In the genomic region with DNA sequence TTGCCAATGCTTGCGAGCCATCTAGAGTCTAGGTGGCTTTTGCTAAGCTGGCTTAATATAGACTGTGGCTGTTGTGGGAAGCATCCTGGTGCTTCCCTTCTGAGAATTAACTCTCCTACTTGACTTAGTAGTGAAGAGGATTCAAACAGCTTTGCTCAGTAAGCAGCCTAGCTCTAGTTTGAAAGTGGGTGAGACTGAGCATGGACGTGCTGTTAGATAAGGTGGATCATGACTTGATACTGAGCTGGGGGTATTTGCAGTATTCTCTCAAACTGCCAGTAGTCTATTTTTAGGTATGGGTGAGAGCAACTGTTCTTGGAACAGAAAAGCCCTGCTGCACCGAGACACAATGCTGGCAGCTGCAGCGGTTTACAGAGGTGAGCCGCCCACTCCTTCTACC, we compare ENCODE assay signal across 20 mouse cellular contexts. TPM values are rescaled to one million over a fixed set of nuclear protein-coding genes. Genes with fewer than 3 reads are reported as not detected.
DNase-seq lines count a peak whose midpoint lies in the region; ATAC-seq and TF ChIP-seq lines count a peak whose summit lies in the region.
"Had no signal": no experiment of that assay in that cellular context is flagged by ENCODE, and none has a peak within 500 bp of the region (broad histone marks: within the 10 kb centered on the region; RNA-seq: fewer than 3 reads in every experiment).

No protein-coding gene starts in this region.

- WGBS in heart, adult 2 months, result 53% methylated on average over 5 of the region's 5 CpGs
- WGBS in heart, embryonic 10.5 days, result 49% methylated on average over 5 of the region's 5 CpGs
- WGBS in liver, embryonic 14.5 days (ENCODE audit: insufficient replicate concordance), result 39% methylated on average over 5 of the region's 5 CpGs
- 92% methylated on average over 5 of the region's 5 CpGs for WGBS in midbrain, embryonic 11.5 days
- WGBS in midbrain, embryonic 15.5 days, result 91% methylated on average over 5 of the region's 5 CpGs

- H3K79me2 ChIP-seq in heart, adult 2 months (replicated peaks; ENCODE audit: control insufficient read depth, insufficient read depth, low read length), result no peaks in the 10 kb centered on the region
- no peaks in the 10 kb centered on the region for H3K79me2 ChIP-seq in MEL (ENCODE audit: control insufficient read depth, insufficient read depth, low read length, poor library complexity)

- H3K27ac ChIP-seq in heart, adult 2 months, result peak overlapping the region; percentile 34
- H3K27ac ChIP-seq in MEL (ENCODE audit: control insufficient read depth, low read depth, low read length), result no peak overlapping the region
- peak overlapping the region; percentile 29; the same call in 1 of the 2 replicates for H3K27ac ChIP-seq in heart, embryonic 10.5 days
- H3K27ac ChIP-seq in liver, embryonic 14.5 days, result no peak overlapping the region
- no peak overlapping the region for H3K27ac ChIP-seq in midbrain, embryonic 11.5 days (ENCODE audit: low read depth, low read length)
- no peak overlapping the region for H3K27ac ChIP-seq in midbrain, embryonic 15.5 days
- H3K27ac ChIP-seq: hindbrain, embryonic 12.5 days; limb, embryonic 12.5 days; midbrain, embryonic 13.5 days; neural tube, embryonic 12.5 days; stomach, embryonic 15.5 days had no signal

- no peaks in the 10 kb centered on the region for H3K4me1 ChIP-seq in heart, adult 2 months (ENCODE audit: control insufficient read depth, insufficient read depth, low read length)
- H3K4me1 ChIP-seq in MEL (ENCODE audit: control insufficient read depth in 1 of 2, insufficient read depth in 2 of 2, low read length in 2 of 2), result no peaks in the 10 kb centered on the region
- H3K4me1 ChIP-seq in heart, embryonic 10.5 days, result peaks cover 12% of the 10 kb centered on the region
- H3K4me1 ChIP-seq in liver, embryonic 14.5 days (replicated peaks; ENCODE audit: control insufficient read depth in 2 of 2, insufficient read depth in 2 of 2, low read length in 1 of 2), result no peaks in the 10 kb centered on the region
- H3K4me1 ChIP-seq in midbrain, embryonic 11.5 days (ENCODE audit: control insufficient read depth, insufficient read depth, low read length), result no peaks in the 10 kb centered on the region
- no peaks in the 10 kb centered on the region for H3K4me1 ChIP-seq in midbrain, embryonic 15.5 days
- H3K4me1 ChIP-seq: hindbrain, embryonic 12.5 days; limb, embryonic 12.5 days; midbrain, embryonic 13.5 days; neural tube, embryonic 12.5 days; stomach, embryonic 15.5 days had no signal

- TF ChIP-seq EP300 in heart, adult 2 months (IDR thresholded peaks at IDR 0.05; ENCODE audit: insufficient read depth, low read depth, low read length), result no peak
- no peak for TF ChIP-seq EP300 in MEL (IDR thresholded peaks at IDR 0.05; ENCODE audit: low read depth in 1 of 2, low read length in 2 of 2)
- no peak for TF ChIP-seq EP300 in liver, embryonic 14.5 days (IDR thresholded peaks at IDR 0.05; ENCODE audit: low read depth)

- no peaks in the 10 kb centered on the region for H3K9me3 ChIP-seq in MEL (replicated peaks; ENCODE audit: insufficient read depth, low read length)
- H3K9me3 ChIP-seq in heart, embryonic 10.5 days, result no peaks in the 10 kb centered on the region
- H3K9me3 ChIP-seq in liver, embryonic 14.5 days (ENCODE audit: control insufficient read depth, low read length), result no peaks in the 10 kb centered on the region
- H3K9me3 ChIP-seq in midbrain, embryonic 11.5 days (ENCODE audit: control insufficient read depth, low read length), result no peaks in the 10 kb centered on the region
- no peaks in the 10 kb centered on the region for H3K9me3 ChIP-seq in midbrain, embryonic 15.5 days
- H3K9me3 ChIP-seq: hindbrain, embryonic 12.5 days; limb, embryonic 12.5 days; midbrain, embryonic 13.5 days; neural tube, embryonic 12.5 days; stomach, embryonic 15.5 days had no signal

- ATAC-seq in liver, embryonic 14.5 days (ENCODE audit: insufficient read depth), result peak; percentile 44; the same call in 1 of the 2 replicates
- no peak for ATAC-seq in midbrain, embryonic 11.5 days (ENCODE audit: low FRiP score)
- no peak for ATAC-seq in midbrain, embryonic 15.5 days (replicated peaks)
- ATAC-seq: intestine, embryonic 16.5 days; midbrain, embryonic 13.5 days had no signal

- no peak overlapping the region for H3K4me3 ChIP-seq in heart, adult 2 months
- no peak overlapping the region for H3K4me3 ChIP-seq in MEL (ENCODE audit: control insufficient read depth in 1 of 2, insufficient read depth in 1 of 2, low read depth in 2 of 2, low read length in 2 of 2)
- H3K4me3 ChIP-seq in heart, embryonic 10.5 days, result peak overlapping the region; percentile 32; the same call in 1 of the 2 replicates
- no peak overlapping the region for H3K4me3 ChIP-seq in liver, embryonic 14.5 days (ENCODE audit: insufficient read depth in 1 of 2, low read depth in 2 of 2, low read length in 2 of 2)
- no peak overlapping the region for H3K4me3 ChIP-seq in midbrain, embryonic 11.5 days (ENCODE audit: low read depth, low read length)
- H3K4me3 ChIP-seq in midbrain, embryonic 15.5 days, result no peak overlapping the region
- H3K4me3 ChIP-seq: hindbrain, embryonic 12.5 days; limb, embryonic 12.5 days; midbrain, embryonic 13.5 days; neural tube, embryonic 12.5 days; stomach, embryonic 15.5 days had no signal

- H3K36me3 ChIP-seq in heart, adult 2 months (ENCODE audit: control insufficient read depth, insufficient read depth, low read length), result peaks cover 11% of the 10 kb centered on the region
- H3K36me3 ChIP-seq in MEL (ENCODE audit: control insufficient read depth in 1 of 2, insufficient read depth in 2 of 2, low read length in 2 of 2), result no peaks in the 10 kb centered on the region
- H3K36me3 ChIP-seq in heart, embryonic 10.5 days, result peaks cover 34% of the 10 kb centered on the region
- H3K36me3 ChIP-seq in liver, embryonic 14.5 days (replicated peaks; ENCODE audit: control insufficient read depth, insufficient read depth, low read depth), result no peaks in the 10 kb centered on the region
- H3K36me3 ChIP-seq in midbrain, embryonic 11.5 days (ENCODE audit: control insufficient read depth, insufficient read depth, low read length), result peaks cover 5% of the 10 kb centered on the region
- peaks cover 9% of the 10 kb centered on the region for H3K36me3 ChIP-seq in midbrain, embryonic 15.5 days (replicated peaks)
- H3K36me3 ChIP-seq: stomach, embryonic 15.5 days had no signal

- no peak overlapping the region for H3K4me2 ChIP-seq in liver, embryonic 14.5 days (ENCODE audit: low read depth)
- no peak overlapping the region for H3K4me2 ChIP-seq in midbrain, embryonic 11.5 days
- H3K4me2 ChIP-seq in midbrain, embryonic 15.5 days, result no peak overlapping the region
- H3K4me2 ChIP-seq: hindbrain, embryonic 12.5 days; limb, embryonic 12.5 days; midbrain, embryonic 13.5 days; neural tube, embryonic 12.5 days; stomach, embryonic 15.5 days had no signal

- TF ChIP-seq RAD21 in MEL (IDR thresholded peaks at IDR 0.05; ENCODE audit: low read depth, low read length), result no peak

- intact Hi-C loops in heart, adult 2 months (cut with DNase I), result loop anchor here (5.0 kb wide), 1 partner anchor 225 kb away; no protein-coding TSS in a partner anchor
- intact Hi-C loops in heart, postnatal 25 days (cut with DNase I), result loop anchor here (5.0 kb wide), 1 partner anchor 225 kb away; no protein-coding TSS in a partner anchor

- H3K27me3 ChIP-seq in heart, adult 2 months (ENCODE audit: control insufficient read depth, insufficient read depth, low read length), result no peaks in the 10 kb centered on the region
- H3K27me3 ChIP-seq in MEL (ENCODE audit: control insufficient read depth in 1 of 2, insufficient read depth in 2 of 2, low read length in 2 of 2), result no peaks in the 10 kb centered on the region
- no peaks in the 10 kb centered on the region for H3K27me3 ChIP-seq in heart, embryonic 10.5 days (ENCODE audit: insufficient read depth, poor library complexity, severe bottlenecking)
- H3K27me3 ChIP-seq in liver, embryonic 14.5 days (ENCODE audit: control insufficient read depth, insufficient read depth, low read length), result no peaks in the 10 kb centered on the region
- no peaks in the 10 kb centered on the region for H3K27me3 ChIP-seq in midbrain, embryonic 11.5 days (ENCODE audit: control insufficient read depth, insufficient read depth, low read length)
- no peaks in the 10 kb centered on the region for H3K27me3 ChIP-seq in midbrain, embryonic 15.5 days (replicated peaks)
- H3K27me3 ChIP-seq: hindbrain, embryonic 12.5 days; limb, embryonic 12.5 days; midbrain, embryonic 13.5 days; neural tube, embryonic 12.5 days; stomach, embryonic 15.5 days had no signal

- no peak for TF ChIP-seq POLR2A in heart, adult 2 months (IDR thresholded peaks at IDR 0.05; ENCODE audit: insufficient read depth, low read depth, low read length)
- TF ChIP-seq POLR2A in MEL (IDR thresholded peaks at IDR 0.05; ENCODE audit: control insufficient read depth in 1 of 2, insufficient read depth in 1 of 2, low read depth in 1 of 2, low read length in 2 of 2, poor library complexity in 1 of 2), result no peak

- TF ChIP-seq CTCF in heart, adult 2 months (IDR thresholded peaks at IDR 0.05), result no peak
- no peak for TF ChIP-seq CTCF in MEL (IDR thresholded peaks at IDR 0.05 in 2 of 3, conservative IDR thresholded peaks at IDR 0.05 in 1 of 3; ENCODE audit: control insufficient read depth in 1 of 3, insufficient read depth in 1 of 3, low read depth in 2 of 3, low read length in 3 of 3, poor library complexity in 1 of 3, severe bottlenecking in 1 of 3)
- TF ChIP-seq CTCF in liver, embryonic 14.5 days (IDR thresholded peaks at IDR 0.05; ENCODE audit: low read depth), result no peak

- peak in 1 of 2 experiments; percentile 23 for DNase-seq in heart, adult 2 months
- no peak for DNase-seq in heart, postnatal 25 days (ENCODE audit: low spot score)
- peak; percentile 24 for DNase-seq in MEL (ENCODE audit: low read depth, low spot score)
- DNase-seq in heart, embryonic 10.5 days (ENCODE audit: low spot score), result no peak
- DNase-seq in liver, embryonic 14.5 days (ENCODE audit: low read depth in 3 of 3, low spot score in 3 of 3), result no peak
- DNase-seq in midbrain, embryonic 11.5 days (ENCODE audit: low spot score, missing footprints), result no peak
- DNase-seq in gastrocnemius, postnatal 10 days, result no peak
- DNase-seq: B cell, adult 2 months; cerebellum, adult 2 months; lung, postnatal 10 days; thymus, postnatal 4 days had no signal

- no peak overlapping the region for H3K9ac ChIP-seq in heart, adult 2 months (ENCODE audit: low read depth, low read length)
- H3K9ac ChIP-seq in MEL (ENCODE audit: control insufficient read depth, low read depth, low read length, poor library complexity, severe bottlenecking), result no peak overlapping the region
- no peak overlapping the region for H3K9ac ChIP-seq in liver, embryonic 14.5 days (replicated peaks)
- H3K9ac ChIP-seq in midbrain, embryonic 11.5 days (ENCODE audit: low read length), result no peak overlapping the region
- H3K9ac ChIP-seq in midbrain, embryonic 15.5 days, result no peak overlapping the region
- H3K9ac ChIP-seq: hindbrain, embryonic 12.5 days; limb, embryonic 12.5 days; midbrain, embryonic 13.5 days; neural tube, embryonic 12.5 days; stomach, embryonic 15.5 days had no signal

RNA-seq across cellular contexts. Expression of gene Ndufaf5, which starts 32.1 kb away (rescaled TPM):
- 10 to 100 TPM; 29.7 to 35.3 TPM for total RNA-seq in heart, adult 2 months (2021)
- polyA plus RNA-seq in heart, adult 2 months (2012; rRNA removed), result 10.5 and 15.2 TPM in 2 replicates
- total RNA-seq in heart, postnatal 25 days (2021), result 10 to 100 TPM; 35.4 to 37.7 TPM
- total RNA-seq in MEL (2012; rRNA removed), result 17.1 and 19.6 TPM in 2 replicates
- 10 to 100 TPM in 1 of 2 experiments, not detected in 1; 21.1 TPM for polyA plus RNA-seq in MEL (2012; ENCODE audit: insufficient read depth in 1 of 2, insufficient read length in 2 of 2, low read depth in 1 of 2, low replicate concordance in 2 of 2, missing spikeins in 1 of 2)
- polyA plus RNA-seq in heart, embryonic 10.5 days (2016; fragmentation: Nextera tagmentation; extraction: Ambion mirVana), result 31.3 and 36.5 TPM in 2 replicates
- 3.0 and 4.4 TPM in 2 replicates for polyA plus RNA-seq in liver, embryonic 14.5 days (2012; rRNA removed)
- polyA plus RNA-seq in liver, embryonic 14.5 days (2014; fragmentation: Nextera tagmentation; extraction: Ambion mirVana), result 7.7 and 8.3 TPM in 2 replicates
- polyA plus RNA-seq in midbrain, embryonic 11.5 days (2014; fragmentation: Nextera tagmentation; extraction: Ambion mirVana), result 32.3 and 32.4 TPM in 2 replicates
- total RNA-seq in gastrocnemius, postnatal 10 days (2021), result 10 to 100 TPM; 25.2 to 26.7 TPM
- 47.4 and 52.9 TPM in 2 replicates for polyA plus RNA-seq in midbrain, embryonic 15.5 days (2015; fragmentation: Nextera tagmentation; extraction: Ambion mirVana)

RNA-seq across cellular contexts. Expression of gene Esf1, which starts 32.2 kb away (rescaled TPM):
- 10 to 100 TPM; 12.2 TPM for total RNA-seq in heart, adult 2 months (2021)
- polyA plus RNA-seq in heart, adult 2 months (2012; rRNA removed), result 1.1 and 2.2 TPM in 2 replicates
- total RNA-seq in heart, postnatal 25 days (2021), result 10 to 100 TPM; 12.5 to 12.6 TPM
- 25.8 and 27.7 TPM in 2 replicates for total RNA-seq in MEL (2012; rRNA removed)
- polyA plus RNA-seq in MEL (2012; ENCODE audit: insufficient read depth in 1 of 2, insufficient read length in 2 of 2, low read depth in 1 of 2, low replicate concordance in 2 of 2, missing spikeins in 1 of 2), result 10 to 100 TPM in 1 of 2 experiments, not detected in 1; 31.0 TPM
- polyA plus RNA-seq in heart, embryonic 10.5 days (2016; fragmentation: Nextera tagmentation; extraction: Ambion mirVana), result 19.4 and 23.5 TPM in 2 replicates
- 2.6 and 5.8 TPM in 2 replicates for polyA plus RNA-seq in liver, embryonic 14.5 days (2012; rRNA removed)
- polyA plus RNA-seq in liver, embryonic 14.5 days (2014; fragmentation: Nextera tagmentation; extraction: Ambion mirVana), result 8.0 and 8.9 TPM in 2 replicates
- polyA plus RNA-seq in midbrain, embryonic 11.5 days (2014; fragmentation: Nextera tagmentation; extraction: Ambion mirVana), result 29.1 and 34.3 TPM in 2 replicates
- total RNA-seq in gastrocnemius, postnatal 10 days (2021), result 10 to 100 TPM; 13.7 to 16.7 TPM
- polyA plus RNA-seq in midbrain, embryonic 15.5 days (2015; fragmentation: Nextera tagmentation; extraction: Ambion mirVana), result 14.5 and 16.3 TPM in 2 replicates

RNA-seq across cellular contexts. Expression of gene Gm17374, which starts 50.7 kb away (rescaled TPM):
- not detected for total RNA-seq in heart, adult 2 months (2021)
- polyA plus RNA-seq in heart, adult 2 months (2012; rRNA removed), result not detected in 2 replicates
- total RNA-seq in heart, postnatal 25 days (2021), result not detected
- not detected in 2 replicates for total RNA-seq in MEL (2012; rRNA removed)
- polyA plus RNA-seq in MEL (2012; ENCODE audit: insufficient read depth in 1 of 2, insufficient read length in 2 of 2, low read depth in 1 of 2, low replicate concordance in 2 of 2, missing spikeins in 1 of 2), result not detected
- not detected in 2 replicates for polyA plus RNA-seq in heart, embryonic 10.5 days (2016; fragmentation: Nextera tagmentation; extraction: Ambion mirVana)
- polyA plus RNA-seq in liver, embryonic 14.5 days (2012; rRNA removed), result not detected in 2 replicates
- not detected in 2 replicates for polyA plus RNA-seq in liver, embryonic 14.5 days (2014; fragmentation: Nextera tagmentation; extraction: Ambion mirVana)
- polyA plus RNA-seq in midbrain, embryonic 11.5 days (2014; fragmentation: Nextera tagmentation; extraction: Ambion mirVana), result not detected in 2 replicates
- total RNA-seq in gastrocnemius, postnatal 10 days (2021), result not detected
- polyA plus RNA-seq in midbrain, embryonic 15.5 days (2015; fragmentation: Nextera tagmentation; extraction: Ambion mirVana), result not detected in 2 replicates
- total RNA-seq: ES-E14 had no signal
- polyA plus RNA-seq: cerebellum, adult 2 months; hindbrain, embryonic 12.5 days; intestine, embryonic 16.5 days; large intestine, adult 2 months; limb, embryonic 12.5 days; midbrain, embryonic 13.5 days; neural tube, embryonic 12.5 days; stomach, embryonic 15.5 days had no signal

Comparison
In these comparisons a context has a peak if more than half of its experiments do, and no peak if none do; other contexts are left out.
1. H3K27ac ChIP-seq: peak in heart, adult 2 months (single experiment) and heart, embryonic 10.5 days (single experiment); none in MEL (single experiment), liver, embryonic 14.5 days (single experiment), midbrain, embryonic 11.5 days (single experiment) and midbrain, embryonic 15.5 days (single experiment).